Mouse (Mus musculus) retina, postnatal 7 days (tissue): Measurements from ENCODE around the gene AU022751.
"Not testable (repeated sequence)": the region's sequence is repeated elsewhere in the genome, so short reads cannot be mapped to it uniquely, and the experiment has no call there.

Experiments
- DNase-seq: peaks from one replicate; pipeline ENCODE4 v3.0.0-alpha.2; 2012; ENCODE audit warnings: low read depth, low spot score

The AU022751 gene

GRCm38 (mm10) chrX:6082954-6083680 lies at the start of gene AU022751:
Gene AU022751, minus strand, starts transcription at chrX:6083419.
- DNase-seq = no peak

GRCm38 (mm10) chrX:6091996-6092757 lies 9.0 kb upstream of the AU022751 start:
- peak; percentile 24 for DNase-seq

- no peak for DNase-seq
These were observed 8.3 kb upstream of the AU022751 start for GRCm38 (mm10) chrX:6091547-6091946.

- DNase-seq = no peak
These were observed 21.7 kb downstream of the AU022751 start for GRCm38 (mm10) chrX:6061563-6061962.

GRCm38 (mm10) chrX:6047936-6048614 lies 35.1 kb downstream of the AU022751 start:
- not testable (repeated sequence) for DNase-seq

GRCm38 (mm10) chrX:6047066-6047935 lies 35.9 kb downstream of the AU022751 start, which contains the start of gene Nudt11:
Gene Nudt11, plus strand, starts transcription at chrX:6047453.
- DNase-seq = not testable (repeated sequence)
